31 mouse cellular contexts compared by ENCODE assay signal in genomic region chr3:81208246-81208645, GRCm38 (mm10).
"Had no signal": no experiment of that assay in that cellular context is flagged by ENCODE, and none has a peak within 500 bp of the region (broad histone marks: within the 10 kb centered on the region; RNA-seq: fewer than 3 reads in every experiment).

No protein-coding gene starts in this region.

- H3K4me1 ChIP-seq: liver, embryonic 12.5 days; liver, embryonic 13.5 days; liver, embryonic 15.5 days; megakaryocyte, embryonic 14.5 days; midbrain, embryonic 12.5 days; midbrain, embryonic 13.5 days; midbrain, embryonic 15.5 days; neural tube, embryonic 12.5 days; neural tube, embryonic 13.5 days had no signal

- H3K27ac ChIP-seq: limb, embryonic 10.5 days; limb, embryonic 12.5 days; limb, embryonic 13.5 days; limb, embryonic 15.5 days; liver, embryonic 12.5 days; liver, embryonic 13.5 days; liver, embryonic 14.5 days; liver, embryonic 15.5 days; lung, embryonic 15.5 days; macrophage; midbrain, embryonic 10.5 days; midbrain, embryonic 12.5 days; midbrain, embryonic 13.5 days; midbrain, embryonic 15.5 days; neural tube, embryonic 12.5 days; neural tube, embryonic 13.5 days had no signal

- H3K36me3 ChIP-seq: limb, embryonic 15.5 days; liver, embryonic 12.5 days; liver, embryonic 13.5 days; liver, embryonic 15.5 days; lung, embryonic 15.5 days; midbrain, embryonic 10.5 days; midbrain, embryonic 12.5 days; midbrain, embryonic 13.5 days; midbrain, embryonic 15.5 days; neural tube, embryonic 12.5 days; neural tube, embryonic 13.5 days had no signal

- DNase-seq: left cerebral cortex, postnatal 4 days; liver; liver, embryonic 13.5 days; liver, postnatal 0 days; lung, adult 18-20 months; lung, adult 2 months; lung, embryonic 14.5 days; lung, postnatal 10 days; lung, postnatal 14 days; lung, postnatal 36 days; lung, postnatal 4 days; midbrain, embryonic 14.5 days had no signal

- H3K9me3 ChIP-seq: limb, embryonic 10.5 days; limb, embryonic 12.5 days; limb, embryonic 13.5 days; limb, embryonic 15.5 days; liver, embryonic 12.5 days; liver, embryonic 13.5 days; liver, embryonic 15.5 days; lung, embryonic 15.5 days; megakaryocyte, embryonic 14.5 days; midbrain, embryonic 10.5 days; midbrain, embryonic 12.5 days; midbrain, embryonic 13.5 days; midbrain, embryonic 15.5 days; neural tube, embryonic 12.5 days; neural tube, embryonic 13.5 days had no signal

- H3K4me2 ChIP-seq: limb, embryonic 12.5 days; limb, embryonic 13.5 days; limb, embryonic 15.5 days; liver, embryonic 11.5 days; liver, embryonic 12.5 days; liver, embryonic 13.5 days; liver, embryonic 15.5 days; lung, embryonic 14.5 days; lung, embryonic 15.5 days; midbrain, embryonic 12.5 days; midbrain, embryonic 13.5 days; midbrain, embryonic 15.5 days; neural tube, embryonic 12.5 days; neural tube, embryonic 13.5 days had no signal

- H3K4me3 ChIP-seq: limb, embryonic 10.5 days; limb, embryonic 12.5 days; limb, embryonic 13.5 days; limb, embryonic 15.5 days; liver, embryonic 12.5 days; liver, embryonic 13.5 days; liver, embryonic 15.5 days; lung, embryonic 15.5 days; megakaryocyte, embryonic 14.5 days; midbrain, embryonic 10.5 days; midbrain, embryonic 12.5 days; midbrain, embryonic 13.5 days; midbrain, embryonic 15.5 days; myocyte; neural tube, embryonic 12.5 days; neural tube, embryonic 13.5 days had no signal

- H3K9ac ChIP-seq: limb, embryonic 12.5 days; limb, embryonic 13.5 days; limb, embryonic 15.5 days; liver, embryonic 12.5 days; liver, embryonic 13.5 days; liver, embryonic 14.5 days; liver, embryonic 15.5 days; liver, postnatal 0 days; lung, embryonic 14.5 days; lung, embryonic 15.5 days; midbrain, embryonic 12.5 days; midbrain, embryonic 13.5 days; midbrain, embryonic 15.5 days; neural tube, embryonic 12.5 days; neural tube, embryonic 13.5 days had no signal

- H3K27me3 ChIP-seq: limb, embryonic 12.5 days; limb, embryonic 13.5 days; limb, embryonic 15.5 days; liver, embryonic 12.5 days; liver, embryonic 13.5 days; liver, embryonic 15.5 days; lung, embryonic 15.5 days; megakaryocyte, embryonic 14.5 days; midbrain, embryonic 12.5 days; midbrain, embryonic 13.5 days; midbrain, embryonic 15.5 days; neural tube, embryonic 12.5 days; neural tube, embryonic 13.5 days had no signal

- ATAC-seq: liver, embryonic 12.5 days; liver, postnatal 0 days; lung, postnatal 0 days; midbrain, embryonic 13.5 days; midbrain, embryonic 15.5 days had no signal
